Mouse (Mus musculus) kidney, postnatal 25 days (tissue): ENCODE data around the gene Arsb.

Experiments
- DNase-seq, 2 experiments: peaks; one replicate each; pipeline ENCODE4 v3.0.0; 2021; ENCODE audit warnings: mixed read lengths in 2 of 2

Arsb gene

GRCm38 (mm10) chr13:93894105-93894504 is 122.7 kb downstream of the Arsb start:
- peak in 1 of 2 experiments; percentile 14 for DNase-seq

GRCm38 (mm10) chr13:93895430-93895829 is 124.0 kb downstream of the Arsb start:
- DNase-seq = no peak

DNA sequence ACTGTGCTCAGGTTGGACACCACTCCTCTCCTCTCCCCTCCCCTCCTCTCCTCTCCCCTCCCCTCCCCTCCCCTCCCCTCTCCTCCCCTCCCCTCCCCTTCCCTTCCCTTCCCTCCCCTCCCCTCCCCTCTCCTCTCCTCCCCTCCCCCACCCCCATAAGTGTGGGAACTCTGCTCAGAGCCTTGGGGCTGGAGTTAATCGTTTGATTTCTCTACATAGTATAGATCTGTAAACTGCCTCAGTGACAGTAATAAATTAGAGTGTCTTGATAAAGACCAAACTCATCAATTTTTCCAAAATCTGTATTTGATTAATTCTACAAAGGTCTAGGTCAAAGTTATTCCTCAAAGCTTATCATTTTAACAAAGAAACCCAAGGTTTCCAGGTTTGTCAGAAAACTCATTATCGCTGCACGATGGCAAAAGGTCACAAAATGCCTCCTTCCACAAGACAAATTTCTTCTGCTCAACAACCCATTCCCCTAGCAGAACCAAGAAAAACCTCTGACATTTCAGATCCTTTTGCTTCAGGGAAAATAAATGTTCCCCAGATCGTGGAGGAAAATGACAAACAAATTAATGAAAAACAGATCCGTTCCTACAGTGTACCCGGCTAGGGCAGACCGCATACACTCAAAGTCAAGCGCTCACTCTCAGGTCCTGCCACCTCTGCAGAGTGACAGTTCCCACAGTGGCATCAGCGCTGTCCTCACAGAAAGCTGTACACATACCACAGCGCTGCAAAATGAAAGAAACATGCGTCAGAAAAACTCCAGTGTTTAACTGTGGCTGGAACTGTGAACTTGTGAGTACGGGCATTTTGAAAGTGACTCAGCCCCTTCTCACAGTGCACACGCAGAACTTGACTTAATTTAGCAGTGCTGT is 126.8 kb downstream of the Arsb start:
- DNase-seq = peak in 1 of 2 experiments; percentile 29

- DNase-seq = peak in 1 of 2 experiments; percentile 10
Observed at GRCm38 (mm10) chr13:93899378-93900256, 128.2 kb downstream of the Arsb start.

DNA sequence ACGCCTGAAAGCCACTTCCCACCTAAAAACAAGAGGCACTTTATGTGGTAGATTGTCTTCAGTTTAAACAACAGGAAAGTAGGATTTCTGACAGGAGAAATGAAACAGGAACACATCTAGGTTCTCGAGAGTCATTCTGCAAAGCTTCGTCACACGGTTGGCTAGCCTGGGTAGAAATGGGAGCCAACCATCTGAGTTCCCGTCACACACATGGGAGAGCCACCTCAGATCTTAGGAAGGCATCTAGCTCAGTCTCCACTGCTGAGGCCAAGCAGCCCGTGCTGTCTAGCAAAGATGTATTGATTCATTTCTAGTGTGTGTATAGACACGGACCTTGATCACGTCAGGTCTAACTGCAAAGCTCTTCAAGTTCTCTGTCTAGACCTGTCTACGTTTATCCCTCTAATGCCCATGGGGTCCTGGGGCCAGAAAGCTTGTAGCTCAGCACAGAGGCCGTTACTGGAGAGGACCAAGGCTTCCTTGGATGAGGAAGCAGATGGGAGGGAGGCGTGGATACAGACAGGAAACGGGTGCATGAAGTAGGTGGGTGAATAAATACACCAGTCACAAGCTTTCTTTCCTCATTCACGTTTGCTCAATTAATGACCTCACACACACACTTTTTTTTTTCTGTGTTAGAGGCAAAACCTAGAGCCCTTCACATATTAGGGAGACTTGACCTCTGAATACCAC is 129.7 kb downstream of the Arsb start:
- peak in 1 of 2 experiments; percentile 18 for DNase-seq

DNA sequence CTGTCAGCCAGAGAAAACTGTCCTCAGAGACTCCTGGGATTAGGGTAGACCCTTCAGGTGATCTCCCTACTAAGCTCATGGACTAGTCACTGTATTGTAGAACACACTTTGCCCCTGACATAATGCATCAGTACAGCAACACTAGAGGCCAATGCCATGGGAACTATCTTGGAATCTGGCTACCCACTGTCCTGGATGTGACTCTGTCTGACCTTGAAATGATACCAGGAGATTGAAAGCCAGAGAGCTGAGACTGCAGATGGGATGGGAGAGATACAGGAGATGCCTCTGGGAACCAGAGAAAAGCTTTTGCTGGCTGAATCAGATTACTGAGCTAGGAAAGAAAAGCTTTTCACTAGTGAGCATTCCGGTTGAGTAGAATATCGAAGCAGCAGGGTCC is 130.7 kb downstream of the Arsb start:
- DNase-seq = no peak

GRCm38 (mm10) chr13:93906552-93907245 is 135.3 kb downstream of the Arsb start:
- DNase-seq = peak in 1 of 2 experiments; percentile 23

- no peak for DNase-seq
Observed at GRCm38 (mm10) chr13:93907971-93908370, 136.5 kb downstream of the Arsb start.

DNA sequence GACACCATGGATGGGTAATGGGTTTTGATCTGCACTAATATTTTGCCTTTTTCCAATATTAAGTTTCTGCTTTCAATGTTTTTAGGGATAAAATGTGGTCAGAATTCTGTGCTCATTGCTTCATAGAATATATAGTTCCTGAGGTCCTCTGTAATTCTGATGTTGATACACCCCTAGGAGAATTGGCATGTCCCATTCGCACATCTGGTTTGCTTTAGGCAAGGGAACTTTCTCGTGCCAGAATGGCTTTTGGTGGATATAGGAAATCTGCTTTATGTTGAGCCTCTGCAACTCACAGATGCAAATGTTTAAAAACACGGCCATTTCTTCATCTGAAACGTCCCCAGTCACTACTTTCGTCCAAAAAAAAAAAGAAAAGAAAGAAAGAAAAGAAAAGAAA is 138.4 kb downstream of the Arsb start:
- DNase-seq = no peak

GRCm38 (mm10) chr13:93911037-93911436 is 139.6 kb downstream of the Arsb start:
- DNase-seq = peak in 1 of 2 experiments; percentile 46

DNA sequence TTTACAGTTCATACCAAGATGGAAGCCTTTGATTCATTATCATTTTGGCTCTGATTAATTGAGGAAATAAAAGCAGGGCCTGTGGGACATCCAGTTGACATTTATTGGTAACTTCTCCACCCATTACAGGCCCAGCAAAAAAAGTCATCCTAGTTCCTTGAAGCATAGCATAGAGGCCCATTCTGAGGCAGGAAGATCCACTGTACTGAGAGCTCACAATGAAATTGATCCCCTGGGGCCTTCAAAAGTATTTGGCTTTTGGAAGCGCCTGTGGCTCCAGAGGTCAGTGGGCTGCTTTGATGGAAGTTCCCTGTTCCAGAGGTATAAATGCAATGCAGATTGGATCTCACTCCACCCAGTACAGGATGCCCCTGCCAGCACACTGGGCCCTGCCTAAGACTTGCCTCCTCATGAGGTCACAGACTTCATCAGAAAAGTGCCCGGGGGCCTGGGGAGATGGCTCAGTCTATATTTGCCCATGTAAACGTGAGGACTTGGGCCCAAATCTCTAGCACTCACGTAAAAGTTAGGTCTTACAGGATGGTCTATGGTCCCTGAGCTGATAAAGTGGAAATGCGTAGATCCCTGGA is 141.0 kb downstream of the Arsb start:
- DNase-seq = peak in 1 of 2 experiments; percentile 24

DNA sequence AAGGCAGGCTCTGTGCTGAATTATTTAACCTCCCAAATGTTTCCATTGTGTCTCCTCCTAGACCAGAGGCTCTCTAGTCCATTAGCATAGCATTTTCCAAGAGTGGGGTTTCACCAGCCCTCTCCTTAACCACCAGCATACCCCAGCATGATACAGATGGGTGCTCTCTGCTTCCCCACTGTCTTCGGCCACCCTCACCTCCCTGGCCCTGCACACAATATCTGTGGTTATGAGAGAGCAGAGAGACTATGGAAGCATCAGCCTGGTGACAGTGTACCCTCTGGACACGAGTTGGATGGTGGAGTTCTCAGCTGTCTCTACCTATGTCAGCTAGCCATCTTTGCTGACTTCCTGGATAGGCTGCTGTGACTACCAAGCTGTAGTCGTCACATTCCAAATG is 142.8 kb downstream of the Arsb start:
- no peak for DNase-seq

DNA sequence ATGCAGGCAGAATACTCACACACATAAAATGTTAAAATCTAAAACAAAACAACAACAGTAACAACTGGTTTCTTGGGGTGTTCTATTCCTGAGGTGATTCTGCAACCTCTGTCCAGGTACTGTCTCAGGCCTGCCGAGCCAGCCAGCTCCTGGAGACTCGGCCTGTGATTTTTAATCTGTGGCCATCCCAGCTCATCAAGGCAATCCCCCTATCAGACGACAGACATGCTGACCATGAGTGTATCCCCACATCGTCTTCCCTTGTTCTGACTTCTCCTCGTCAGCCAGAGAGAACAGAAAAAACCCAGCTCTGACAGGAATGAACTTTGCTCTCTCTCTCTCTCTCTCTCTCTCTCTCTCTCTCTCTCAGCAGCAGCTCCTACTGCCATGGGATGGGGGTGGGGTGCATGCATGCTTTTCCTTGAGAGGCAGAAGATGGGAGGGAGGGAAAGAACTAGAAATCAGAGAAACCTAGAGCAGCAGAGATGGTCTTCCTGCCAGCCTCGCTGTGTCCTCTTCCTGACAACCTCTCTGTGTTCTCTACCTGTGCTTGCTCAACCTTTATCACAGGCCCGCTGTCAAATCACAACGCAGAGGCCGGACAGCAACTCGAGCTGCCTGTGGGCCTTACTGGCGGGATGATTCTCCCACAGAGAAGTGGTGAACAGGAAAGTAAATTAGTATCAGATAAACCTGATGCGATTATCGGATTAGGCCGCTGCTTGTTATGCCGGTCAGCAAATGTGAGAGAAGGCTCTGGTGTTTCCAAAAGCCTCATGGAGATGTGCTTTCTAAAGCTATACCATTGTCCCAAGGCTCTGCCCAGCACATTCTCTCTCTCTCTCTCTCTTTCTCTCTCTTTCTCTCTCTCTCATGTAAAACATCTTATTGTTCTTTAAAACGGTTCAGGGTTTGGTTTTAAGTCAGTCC is 144.5 kb downstream of the Arsb start:
- peak; percentile 57 to 73 for DNase-seq

DNA sequence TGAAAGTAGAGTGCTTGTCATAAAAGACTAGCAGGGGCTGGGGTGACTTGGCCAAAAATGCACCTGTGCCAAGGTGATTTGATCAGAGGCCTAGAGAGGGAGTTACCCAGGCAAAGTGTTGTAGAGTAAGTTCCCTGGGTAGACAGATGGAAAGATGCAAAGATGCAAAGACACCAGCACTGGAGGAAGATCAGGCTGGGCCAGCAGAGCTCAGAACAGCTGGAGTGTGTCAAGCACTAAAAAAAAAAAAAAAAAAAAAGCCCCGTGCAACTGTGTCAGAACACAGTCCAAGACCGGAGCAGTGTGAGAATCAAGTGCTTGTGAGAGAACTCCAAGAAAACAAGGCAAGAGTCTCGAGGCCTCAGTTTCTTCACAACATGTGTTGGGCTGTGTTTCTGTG is 148.1 kb downstream of the Arsb start:
- DNase-seq = no peak

DNA sequence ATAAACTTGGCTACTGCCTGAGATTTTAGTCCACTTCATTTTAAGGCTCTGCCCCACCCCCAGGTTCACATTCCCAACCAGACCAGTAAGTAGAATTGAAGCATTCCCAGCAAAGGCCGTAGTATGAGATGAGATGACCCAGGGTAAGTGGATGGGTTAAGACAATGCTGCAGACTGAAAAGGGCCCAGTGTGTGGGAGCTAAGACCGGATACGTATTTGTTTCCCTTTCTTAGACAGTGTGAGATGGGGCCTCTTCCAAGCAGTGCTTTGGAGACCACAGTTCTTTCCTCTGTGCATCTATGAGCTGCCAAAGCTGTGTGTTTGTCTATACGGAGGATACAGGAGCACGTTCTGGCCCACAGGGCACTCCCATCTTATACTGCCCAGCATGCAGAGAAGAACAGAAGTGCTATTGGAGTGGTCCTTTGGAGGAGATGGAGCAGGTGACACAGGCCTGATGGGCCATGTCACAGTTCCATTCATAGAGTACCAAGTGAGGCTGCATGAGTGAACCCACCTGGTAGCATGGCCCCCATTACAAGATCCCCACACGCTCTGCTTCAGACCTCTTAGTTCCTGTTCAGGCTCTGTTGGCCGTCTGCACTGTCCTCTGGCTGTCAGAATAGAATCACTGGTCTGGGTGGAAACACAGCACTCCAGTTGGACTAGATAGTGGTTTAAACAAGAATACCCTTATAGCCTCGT is 148.8 kb downstream of the Arsb start:
- no peak for DNase-seq

- peak; percentile 57 to 58 for DNase-seq
Observed at GRCm38 (mm10) chr13:93920786-93921300, 149.4 kb downstream of the Arsb start.

DNA sequence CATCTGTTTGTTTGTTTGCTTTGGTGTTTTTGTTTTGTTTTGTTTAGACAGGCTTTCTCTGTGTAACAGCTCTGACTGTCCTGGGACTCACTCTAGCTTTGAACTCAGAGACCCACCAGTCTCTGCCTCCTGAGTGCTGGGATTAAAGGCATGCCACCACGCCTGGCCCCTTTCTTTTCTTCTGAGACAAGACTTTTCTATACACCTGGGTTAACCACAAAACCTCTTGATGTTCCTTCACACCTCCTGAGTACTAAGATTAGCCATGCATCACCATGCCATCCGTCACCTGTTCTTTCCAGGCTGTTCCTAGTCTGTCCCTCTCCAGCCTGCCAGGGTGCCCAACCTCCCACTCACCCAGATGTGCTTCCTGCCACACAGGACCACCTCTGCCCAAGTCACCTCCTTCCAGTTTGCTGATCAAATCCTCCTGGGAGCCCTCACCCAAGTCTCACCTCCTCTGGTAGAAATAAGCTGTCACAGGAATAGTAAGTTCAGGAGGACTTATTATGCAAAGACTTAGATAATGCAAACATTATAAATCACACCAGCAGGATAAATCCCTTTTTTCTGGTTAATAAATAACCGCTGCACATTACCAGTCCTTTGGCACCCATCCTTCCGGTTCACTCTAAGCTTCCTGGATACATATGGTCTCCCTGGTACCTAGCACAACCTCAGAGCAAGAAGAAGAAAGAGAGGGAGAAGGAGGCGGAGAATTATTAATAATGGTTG is 150.6 kb downstream of the Arsb start:
- DNase-seq = no peak

GRCm38 (mm10) chr13:93922566-93922910 is 151.1 kb downstream of the Arsb start:
- peak; percentile 61 to 69 for DNase-seq

DNA sequence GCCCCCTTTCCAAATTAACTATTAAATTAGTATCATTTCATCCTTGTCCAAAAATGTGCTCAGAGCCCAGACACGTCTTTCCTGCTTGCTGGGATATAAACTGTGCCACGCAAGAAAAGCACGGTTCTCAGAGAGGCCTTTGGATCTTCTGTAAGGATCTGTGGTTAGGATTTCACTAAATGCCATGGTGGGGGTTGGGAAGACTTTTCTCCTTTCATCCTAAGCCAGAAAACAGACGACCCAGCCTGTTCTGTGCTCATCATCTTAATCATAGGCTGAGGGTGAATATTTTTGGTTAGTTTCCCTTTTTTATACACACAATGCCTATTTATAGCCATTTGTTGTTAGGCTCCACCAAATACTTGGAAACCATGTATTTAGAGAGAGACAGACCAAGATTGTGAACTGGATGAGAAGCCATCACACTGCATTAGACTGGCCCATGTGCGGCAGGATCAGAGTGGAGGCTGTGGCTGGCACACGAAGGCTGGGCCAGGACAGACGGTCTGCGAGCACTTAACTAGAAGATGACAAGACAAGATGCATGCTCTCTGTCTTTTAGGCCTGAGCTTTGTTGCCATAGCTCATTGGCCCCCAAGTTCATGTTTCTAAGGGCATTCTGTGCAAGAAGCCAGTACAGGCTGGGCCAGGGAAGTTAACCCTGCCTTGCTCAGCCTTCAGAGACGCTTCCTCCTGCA is 153.5 kb downstream of the Arsb start:
- no peak for DNase-seq
